Mouse (Mus musculus) neural tube, embryonic 15.5 days (tissue): ENCODE data around the gene Ptrh1. TPM values are rescaled to one million over a fixed set of nuclear protein-coding genes. Genes with fewer than 3 reads are reported as not detected.

Source experiments
- ATAC-seq: fragments of 200-750 bp; cut with Nextera tagmentation; 2 replicates; pipeline ENCODE4 v1.8.0; 2017; ENCODE audit warnings: mild to moderate bottlenecking, moderate TSS enrichment, moderate library complexity; ENCODE audit not compliant: low FRiP score
- H3K27ac ChIP-seq: fragments of 300-500 bp; sonication (generic); replicated peaks from 2 replicates; pipeline ENCODE4 v1.5.1; 2015; ENCODE audit warnings: mild to moderate bottlenecking, inconsistent platforms
- H3K27me3 ChIP-seq: fragments of 300-500 bp; sonication (generic); replicated peaks from 2 replicates; pipeline ENCODE4 v1.6.1; 2015; ENCODE audit warnings: inconsistent platforms
- H3K36me3 ChIP-seq: fragments of 300-500 bp; sonication (generic); 2 replicates; pipeline ENCODE4 v1.6.1; 2015; ENCODE audit warnings: inconsistent platforms
- H3K4me1 ChIP-seq: fragments of 300-500 bp; sonication (generic); 2 replicates; pipeline ENCODE4 v1.6.1; 2015; ENCODE audit warnings: inconsistent platforms
- H3K4me2 ChIP-seq: fragments of 300-500 bp; sonication (generic); 2 replicates; pipeline ENCODE4 v1.6.1; 2015; ENCODE audit warnings: inconsistent platforms, mild to moderate bottlenecking, moderate library complexity
- H3K4me3 ChIP-seq: fragments of 300-500 bp; sonication (generic); replicated peaks from 2 replicates; pipeline ENCODE4 v1.5.1; 2015; ENCODE audit warnings: mild to moderate bottlenecking, inconsistent platforms
- H3K9ac ChIP-seq: fragments of 300-500 bp; sonication (generic); replicated peaks from 2 replicates; pipeline ENCODE4 v1.6.1; 2015; ENCODE audit warnings: mild to moderate bottlenecking, inconsistent platforms
- H3K9me3 ChIP-seq: fragments of 300-500 bp; sonication (generic); replicated peaks from 2 replicates; pipeline ENCODE4 v1.6.1; 2016; ENCODE audit warnings: inconsistent platforms
- whole genome bisulfite sequencing: fragments of 180-500 bp; shearing (Covaris S2); methylation state at CpG from one replicate; pipeline ENCODE4 v1.1.7; 2015; ENCODE audit warnings: mixed read lengths; 5-methylcytosine and 5-hydroxymethylcytosine counted together
- polyA plus RNA-seq: library from polyadenylated mRNA; unstranded; fragments of >200 nt; fragmentation: Nextera tagmentation; extraction: Ambion mirVana; gene quantifications from 2 replicates; pipeline ENCODE4 v1.2.1, GENCODE M21; 2015

The Ptrh1 gene
- polyA plus RNA-seq, 1 experiment from 2014 or later: 6.1 TPM

GRCm38 (mm10) chr2:32776192-32776591 is 606 bp downstream of the Ptrh1 start:
- WGBS: 20% methylated on average over 22 of the region's 22 CpGs
- H3K27ac ChIP-seq: no peak overlapping the region
- H3K27me3 ChIP-seq: 0 out of 2 replicates have a peak, but pooled peaks cover 4% of the 10 kb centered on the region
- no peaks in the 10 kb centered on the region for H3K9me3 ChIP-seq
- H3K36me3 ChIP-seq: no peaks in the 10 kb centered on the region
- no peak for ATAC-seq
- peak overlapping the region; percentile 68 for H3K4me2 ChIP-seq
- peak overlapping the region; percentile 71 for H3K4me3 ChIP-seq
- H3K9ac ChIP-seq: peak overlapping the region; percentile 52
- peaks cover 18% of the 10 kb centered on the region for H3K4me1 ChIP-seq

- no peak overlapping the region for H3K27ac ChIP-seq
- H3K36me3 ChIP-seq: no peaks in the 10 kb centered on the region
- H3K4me1 ChIP-seq: peaks cover 18% of the 10 kb centered on the region
- H3K27me3 ChIP-seq: 0 out of 2 replicates have a peak, but pooled peaks cover 4% of the 10 kb centered on the region
- H3K9me3 ChIP-seq: no peaks in the 10 kb centered on the region
- no peak for ATAC-seq
- H3K9ac ChIP-seq: no peak overlapping the region
- H3K4me3 ChIP-seq: no peak overlapping the region
- no peak overlapping the region for H3K4me2 ChIP-seq
- WGBS: 91% methylated on average over 6 of the region's 6 CpGs
These were observed 2.5 kb downstream of the Ptrh1 start for GRCm38 (mm10) chr2:32778081-32778480.

GRCm38 (mm10) chr2:32779131-32779530 is 3.5 kb downstream of the Ptrh1 start:
- H3K9me3 ChIP-seq: no peaks in the 10 kb centered on the region
- H3K9ac ChIP-seq: no peak overlapping the region
- no peak overlapping the region for H3K4me3 ChIP-seq
- 0 out of 2 replicates have a peak, but pooled peaks cover 4% of the 10 kb centered on the region for H3K27me3 ChIP-seq
- H3K4me1 ChIP-seq: peaks cover 20% of the 10 kb centered on the region
- WGBS: 23% methylated on average over 8 of the region's 8 CpGs
- no peaks in the 10 kb centered on the region for H3K36me3 ChIP-seq
- no peak for ATAC-seq
- no peak overlapping the region for H3K27ac ChIP-seq
- no peak overlapping the region for H3K4me2 ChIP-seq

- WGBS: 94% methylated on average over 6 of the region's 6 CpGs
- Histone ChIP-seq H3K4me2 (no peak overlapping the region), H3K36me3 (no peaks in the 10 kb centered on the region), H3K4me1 (peaks cover 19% of the 10 kb centered on the region), H3K27me3 (0 out of 2 replicates have a peak, but pooled peaks cover 4% of the 10 kb centered on the region), H3K9ac (no peak overlapping the region), H3K4me3 (no peak overlapping the region), H3K9me3 (no peaks in the 10 kb centered on the region), H3K27ac (no peak overlapping the region)
- no peak for ATAC-seq
These were observed 4.1 kb downstream of the Ptrh1 start for GRCm38 (mm10) chr2:32779714-32780113.

- H3K9ac ChIP-seq: no peak overlapping the region
- H3K9me3 ChIP-seq: no peaks in the 10 kb centered on the region
- no peaks in the 10 kb centered on the region for H3K36me3 ChIP-seq
- WGBS: 86% methylated on average over 6 of the region's 6 CpGs
- H3K27me3 ChIP-seq: no peaks in the 10 kb centered on the region
- no peak overlapping the region for H3K27ac ChIP-seq
- H3K4me1 ChIP-seq: peaks cover 4% of the 10 kb centered on the region
- no peak overlapping the region for H3K4me2 ChIP-seq
- no peak for ATAC-seq
- H3K4me3 ChIP-seq: no peak overlapping the region
These were observed 6.1 kb downstream of the Ptrh1 start for GRCm38 (mm10) chr2:32781710-32782109.

GRCm38 (mm10) chr2:32784048-32784681 is 8.6 kb downstream of the Ptrh1 start, which contains the start of gene Cfap157:
TSS of gene Cfap157 (minus strand) at chr2:32784428.
- H3K27me3 ChIP-seq: no peaks in the 10 kb centered on the region
- no peak within 1 kb of the TSS for H3K9ac ChIP-seq
- ATAC-seq: no peak
- no peak within 1 kb of the TSS for H3K4me3 ChIP-seq
- H3K4me2 ChIP-seq: peak within 1 kb of the TSS; percentile 41
- H3K27ac ChIP-seq: no peak within 1 kb of the TSS; the same call in 1 of the 2 replicates
- H3K36me3 ChIP-seq: peaks cover 7% of the 10 kb centered on the region
- peaks cover 3% of the 10 kb centered on the region; the same call in 1 of the 2 replicates for H3K4me1 ChIP-seq
- H3K9me3 ChIP-seq: no peaks in the 10 kb centered on the region
- WGBS: 73% methylated on average over 4 of the region's 4 CpGs

- WGBS: 68% methylated on average over 6 of the region's 6 CpGs
- Histone ChIP-seq H3K9ac (no peak overlapping the region), H3K9me3 (no peaks in the 10 kb centered on the region), H3K36me3 (peaks cover 33% of the 10 kb centered on the region), H3K27me3 (no peaks in the 10 kb centered on the region), H3K4me1 (peaks cover 3% of the 10 kb centered on the region; the same call in 1 of the 2 replicates), H3K4me3 (no peak overlapping the region), H3K27ac (no peak overlapping the region), H3K4me2 (no peak overlapping the region)
- no peak for ATAC-seq
These were observed 11.6 kb downstream of the Ptrh1 start for GRCm38 (mm10) chr2:32787176-32787575.

GRCm38 (mm10) chr2:32788581-32788980 is 13.0 kb downstream of the Ptrh1 start:
- 68% methylated on average over 2 of the region's 2 CpGs for WGBS

GRCm38 (mm10) chr2:32791297-32791696 is 15.7 kb downstream of the Ptrh1 start:
- Histone ChIP-seq H3K36me3 (peaks cover 70% of the 10 kb centered on the region), H3K4me3 (no peak overlapping the region), H3K27me3 (no peaks in the 10 kb centered on the region), H3K27ac (no peak overlapping the region), H3K4me2 (no peak overlapping the region), H3K9ac (no peak overlapping the region), H3K9me3 (no peaks in the 10 kb centered on the region), H3K4me1 (no peaks in the 10 kb centered on the region)
- WGBS: 80% methylated on average over 6 of the region's 6 CpGs
- no peak for ATAC-seq

More at GRCm38 (mm10) chr2:32788581-32788980, 13.0 kb downstream of the Ptrh1 start:
- no peak overlapping the region for H3K4me3 ChIP-seq
- H3K4me1 ChIP-seq: peaks cover 3% of the 10 kb centered on the region; the same call in 1 of the 2 replicates
- no peak overlapping the region for H3K9ac ChIP-seq
- no peak for ATAC-seq
- H3K27ac ChIP-seq: no peak overlapping the region
- no peak overlapping the region for H3K4me2 ChIP-seq
- H3K9me3 ChIP-seq: no peaks in the 10 kb centered on the region
- no peaks in the 10 kb centered on the region for H3K27me3 ChIP-seq
- peaks cover 44% of the 10 kb centered on the region for H3K36me3 ChIP-seq

GRCm38 (mm10) chr2:32795748-32796418 is 20.3 kb downstream of the Ptrh1 start:
- H3K4me3 ChIP-seq: no peak overlapping the region
- H3K27me3 ChIP-seq: no peaks in the 10 kb centered on the region

GRCm38 (mm10) chr2:32798251-32798962 is 22.8 kb downstream of the Ptrh1 start:
- H3K9ac ChIP-seq: no peak overlapping the region
- no peak overlapping the region for H3K4me2 ChIP-seq
- H3K9me3 ChIP-seq: no peaks in the 10 kb centered on the region
- no peak for ATAC-seq
- 73% methylated on average over 10 of the region's 10 CpGs for WGBS
- no peaks in the 10 kb centered on the region for H3K27me3 ChIP-seq
- H3K27ac ChIP-seq: no peak overlapping the region
- peaks cover 96% of the 10 kb centered on the region for H3K36me3 ChIP-seq
- H3K4me1 ChIP-seq: no peaks in the 10 kb centered on the region
- no peak overlapping the region for H3K4me3 ChIP-seq

More at GRCm38 (mm10) chr2:32795748-32796418, 20.3 kb downstream of the Ptrh1 start:
- Histone ChIP-seq H3K4me2 (no peak overlapping the region), H3K27ac (no peak overlapping the region), H3K9ac (no peak overlapping the region), H3K36me3 (peaks cover 92% of the 10 kb centered on the region), H3K9me3 (no peaks in the 10 kb centered on the region), H3K4me1 (no peaks in the 10 kb centered on the region)
- no peak for ATAC-seq
- WGBS: 69% methylated on average over 13 of the region's 13 CpGs
